Mouse (Mus musculus) T-helper 1 cell (primary cell): Measurements from ENCODE around the gene Bricd5.

Experiments used
- in situ Hi-C: fragments of 300-600 bp; cut with MboI, MseI; formaldehyde crosslinking; loops from one replicate; pipeline ENCODE4 v1.15.1; 2025; ENCODE audit warnings: high pct_unique_total_duplicates

Bricd5 gene

DNA sequence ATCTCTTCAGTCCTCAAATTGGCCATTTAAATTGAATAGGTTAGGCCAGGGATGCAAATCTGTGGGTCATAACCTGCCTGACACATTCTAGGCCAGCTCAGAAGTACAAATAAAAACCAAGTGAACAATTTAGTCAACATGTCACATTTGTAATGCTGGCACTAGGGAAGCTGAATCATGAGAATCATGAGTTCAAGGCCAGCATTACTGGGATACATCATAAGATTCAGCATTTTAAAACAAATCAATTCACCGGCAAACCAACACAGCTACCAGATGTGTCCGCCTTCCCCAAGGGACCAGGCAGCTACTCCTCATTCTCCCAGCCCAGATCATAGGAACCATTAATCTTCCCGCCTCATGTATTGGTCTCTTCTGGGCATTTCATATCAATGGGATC lies 9.8 kb downstream of the Bricd5 start:
- in situ Hi-C loops = no loop called here

DNA sequence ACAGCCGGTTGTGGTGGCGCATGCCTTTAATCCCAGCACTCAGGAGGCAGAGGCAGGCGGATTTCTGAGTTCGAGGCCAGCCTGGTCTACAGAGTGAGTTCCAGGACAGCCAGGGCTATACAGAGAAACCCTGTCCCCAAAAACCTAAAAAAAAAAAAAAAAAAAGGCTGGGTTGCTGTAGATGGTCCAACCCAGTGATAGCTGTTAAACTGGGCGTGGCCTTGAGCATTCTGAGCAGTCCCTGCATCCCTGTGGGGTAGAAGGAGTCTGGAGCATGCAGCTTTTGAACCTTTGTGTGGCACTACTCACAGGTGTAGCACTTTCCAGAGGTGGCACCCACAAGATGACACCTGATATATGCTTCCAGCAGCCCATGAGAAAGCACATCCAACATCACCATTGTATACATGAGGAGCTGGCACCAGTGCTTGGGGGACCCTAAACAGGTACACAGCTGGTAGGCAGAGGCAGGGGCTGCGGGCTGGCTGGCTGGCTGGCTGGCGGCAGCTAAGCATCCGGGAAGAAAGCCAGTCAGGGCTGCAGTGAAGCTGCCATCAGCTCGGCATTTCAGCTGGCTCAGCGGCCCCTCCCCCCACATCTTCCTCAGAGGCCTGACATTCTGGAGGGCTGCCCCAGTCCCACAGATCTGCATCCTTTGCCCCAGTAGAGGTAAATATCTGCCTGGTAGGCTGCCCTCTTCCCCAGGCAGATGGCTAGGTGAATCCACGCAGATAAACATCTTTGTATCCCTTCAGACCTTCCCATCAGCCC lies 11.6 kb downstream of the Bricd5 start:
- in situ Hi-C loops = no loop called here

DNA sequence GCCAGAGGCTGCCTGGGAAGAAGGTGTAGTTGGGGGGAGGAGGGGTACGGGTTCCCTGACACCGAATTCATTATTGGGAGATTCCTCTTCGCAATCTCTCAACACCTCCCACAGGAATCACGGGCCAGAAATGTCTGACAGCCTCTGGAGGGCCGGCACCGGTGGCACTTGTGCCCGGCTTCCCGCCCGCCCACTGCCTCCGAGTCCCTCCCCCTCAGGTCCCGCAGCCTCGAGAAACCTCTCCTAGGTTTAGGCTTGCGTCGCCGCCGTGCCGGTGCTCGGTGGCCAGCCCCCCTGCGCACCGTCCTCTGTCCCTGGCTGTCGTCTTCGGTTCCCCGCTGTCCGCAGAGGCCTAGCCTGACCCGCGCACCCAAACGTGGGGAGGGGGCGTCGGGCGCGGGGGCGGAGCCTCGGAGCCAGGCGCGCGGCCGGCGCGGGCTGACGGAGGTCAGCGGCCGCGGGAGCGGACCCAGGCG lies 14.5 kb downstream of the Bricd5 start, which contains the start of gene Caskin1:
Gene Caskin1, plus strand, starts transcription at position 416 of the 476 bp plus-strand sequence.
- in situ Hi-C loops = no loop called here

DNA sequence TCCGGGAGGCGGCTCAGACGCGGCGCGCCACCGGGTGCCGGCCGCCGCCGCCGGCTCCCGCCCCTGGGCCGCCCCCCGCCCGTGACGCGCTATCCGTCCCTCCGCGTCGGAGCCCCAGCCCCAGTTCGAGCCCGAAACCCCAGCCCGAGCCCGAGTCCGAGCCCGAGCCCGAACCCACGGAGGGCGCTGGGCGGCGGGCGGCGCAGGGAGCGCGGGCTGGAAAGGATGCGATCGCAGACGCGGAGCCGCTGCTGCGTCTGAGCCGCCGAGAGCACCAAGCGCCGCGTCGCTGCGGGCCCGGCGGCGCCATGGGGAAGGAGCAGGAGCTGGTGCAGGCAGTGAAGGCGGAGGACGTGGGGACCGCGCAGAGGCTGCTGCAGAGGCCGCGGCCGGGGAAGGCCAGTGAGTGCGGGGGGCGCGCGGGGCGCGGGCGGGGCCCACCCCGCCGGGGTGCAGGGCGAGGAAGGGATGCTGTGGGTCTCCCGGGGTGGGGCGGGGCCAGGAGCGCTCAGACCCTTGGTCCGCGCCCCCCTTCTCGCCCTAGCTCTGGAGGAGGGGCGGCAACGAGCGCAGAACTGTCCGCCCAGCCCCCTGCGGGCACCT lies 15.1 kb downstream of the Bricd5 start:
- in situ Hi-C loops = no loop called here

DNA sequence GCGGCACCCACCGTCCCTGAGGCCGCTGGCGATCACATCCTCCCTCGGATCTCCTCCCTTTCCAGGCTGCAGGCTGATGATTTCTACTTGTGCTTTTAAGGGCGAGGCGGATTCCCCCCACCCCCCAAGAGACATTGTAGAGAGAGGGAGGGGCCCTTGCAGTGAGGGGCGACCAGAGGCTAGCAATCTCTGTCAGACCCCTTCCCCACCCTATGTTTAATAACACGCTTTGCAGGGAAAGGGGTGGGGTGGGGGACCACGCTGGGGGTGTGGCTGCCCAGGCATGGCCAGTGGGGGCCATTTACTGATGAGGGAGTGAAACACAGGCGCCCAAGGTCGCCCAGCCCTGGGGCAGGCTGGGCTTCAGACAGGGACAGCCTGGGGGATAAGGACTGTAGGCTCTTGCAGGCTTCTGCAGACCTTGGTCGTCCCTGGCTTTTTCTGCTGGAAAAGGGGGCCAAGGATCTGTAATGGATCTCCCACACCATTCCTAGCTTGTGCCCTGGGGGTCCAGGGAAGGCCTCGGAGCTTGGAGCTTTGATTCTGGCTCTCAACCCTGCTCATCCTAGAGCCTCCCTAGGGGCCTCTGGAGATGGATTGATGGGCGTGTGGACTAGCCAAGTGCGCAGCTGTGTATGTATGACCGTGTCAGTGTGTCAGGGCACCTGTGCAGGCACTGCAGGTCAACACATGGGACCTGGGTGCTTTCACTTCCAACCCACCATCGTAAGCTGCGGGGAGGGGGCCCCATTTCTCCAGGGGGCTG lies 15.8 kb downstream of the Bricd5 start:
- in situ Hi-C loops = no loop called here

DNA sequence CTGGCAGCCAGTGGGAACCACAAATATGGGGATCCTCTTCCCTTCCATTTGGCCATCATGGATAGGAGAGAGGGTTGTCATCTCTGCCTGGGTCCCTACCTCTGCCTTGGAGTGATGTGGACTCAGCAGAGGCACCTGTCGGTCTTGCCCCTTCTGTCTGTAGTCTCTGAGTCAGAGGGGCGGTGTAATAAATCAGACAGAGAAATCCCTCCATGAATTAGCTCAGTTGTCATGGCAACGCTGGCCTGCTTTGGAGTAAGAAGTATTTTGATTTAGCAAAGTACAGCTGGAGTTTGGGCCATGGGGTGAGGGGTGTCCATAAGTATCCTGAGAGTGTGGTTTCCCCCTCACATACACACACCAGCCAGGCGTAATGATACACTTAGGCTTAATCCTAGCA lies 16.7 kb downstream of the Bricd5 start:
- in situ Hi-C loops = no loop called here

DNA sequence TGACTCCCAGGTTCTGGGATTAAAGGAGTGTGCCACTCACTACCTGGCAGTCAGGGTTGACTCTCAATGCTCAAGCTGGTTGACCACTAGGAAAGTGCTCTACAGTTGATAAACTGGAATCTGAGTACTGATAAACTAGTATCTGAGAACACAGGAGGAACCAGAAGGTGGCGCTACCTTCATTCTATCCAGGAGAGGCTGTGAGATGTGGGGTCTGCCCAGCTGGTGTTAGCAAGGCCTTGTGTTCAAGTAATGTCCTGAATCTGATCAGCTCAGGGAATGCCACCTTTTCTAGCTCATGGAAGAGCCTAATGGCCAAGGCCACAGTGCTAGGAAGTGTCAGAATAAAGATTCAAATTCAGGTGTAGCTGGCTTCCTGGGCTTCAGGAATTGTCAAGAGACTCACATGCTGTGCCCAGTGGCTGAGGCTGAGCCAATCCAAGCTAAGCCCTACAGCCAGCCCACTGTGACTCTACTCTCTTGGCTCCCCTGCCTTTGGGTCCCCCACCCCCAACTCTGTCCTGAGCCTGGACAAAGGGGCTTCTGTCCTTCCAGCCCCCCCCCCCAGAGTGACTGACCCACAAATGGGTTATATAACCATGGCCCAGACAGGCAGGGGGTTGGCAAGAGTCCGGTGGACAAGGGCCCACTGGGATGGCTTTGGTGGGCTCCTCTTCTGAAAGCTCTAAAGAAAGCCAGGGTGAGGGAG lies 21.1 kb downstream of the Bricd5 start:
- in situ Hi-C loops = no loop called here

DNA sequence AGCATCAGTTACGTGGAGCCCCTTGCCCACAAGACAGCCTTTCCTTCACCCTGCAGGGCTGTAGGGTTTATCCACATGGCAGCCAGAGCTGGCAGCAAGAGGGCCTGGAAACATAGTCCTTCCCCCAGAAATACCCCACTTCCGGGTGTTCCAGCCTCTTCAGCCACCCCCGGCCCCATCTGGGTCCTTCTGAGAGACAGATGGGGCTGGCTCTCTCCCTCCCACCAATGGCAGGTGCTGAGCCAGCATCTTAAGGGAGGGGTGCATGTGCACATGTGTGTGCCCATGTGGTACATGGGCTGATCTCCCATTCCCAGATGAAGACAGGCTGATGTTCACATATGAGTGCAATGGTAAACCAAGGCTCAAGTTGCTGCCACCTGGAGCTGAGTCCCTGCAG lies 21.8 kb downstream of the Bricd5 start:
- in situ Hi-C loops = no loop called here

DNA sequence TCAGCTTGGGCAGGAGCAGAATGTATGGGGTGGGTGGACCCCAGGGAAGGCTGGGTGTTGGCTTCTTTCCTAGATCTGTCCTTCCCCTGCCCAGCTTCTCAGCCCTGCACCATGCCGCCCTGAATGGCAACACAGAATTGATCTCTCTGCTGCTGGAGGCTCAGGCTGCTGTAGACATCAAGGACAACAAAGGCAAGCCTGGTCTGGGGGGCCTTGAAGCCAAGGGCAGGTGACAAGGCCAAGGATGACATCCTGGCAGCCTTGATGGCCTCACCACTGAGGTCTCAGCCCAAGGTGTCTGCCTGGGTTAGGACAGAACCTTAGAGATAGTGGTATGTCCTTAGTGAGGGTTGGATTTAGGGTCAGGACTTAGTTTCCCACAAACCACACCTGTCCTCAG lies 22.3 kb downstream of the Bricd5 start:
- in situ Hi-C loops = no loop called here

DNA sequence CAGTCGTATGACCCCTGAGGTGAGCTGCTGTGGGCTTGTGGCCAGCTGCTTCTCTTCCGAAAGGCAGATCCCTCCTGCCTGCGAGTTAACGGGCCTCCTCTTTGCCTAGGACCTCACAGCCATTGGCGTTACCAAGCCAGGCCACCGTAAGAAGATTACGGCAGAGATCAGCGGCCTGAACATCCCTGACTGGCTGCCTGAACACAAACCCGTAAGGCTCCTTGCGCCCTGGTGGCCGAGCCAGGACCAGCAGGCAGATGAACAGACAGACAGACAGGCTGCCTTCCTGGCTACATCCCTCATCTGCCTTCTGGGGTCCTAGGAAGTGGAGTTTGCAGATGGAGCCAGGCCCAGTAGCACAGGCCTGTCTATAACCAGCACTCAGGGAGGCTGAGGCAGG lies 28.5 kb downstream of the Bricd5 start:
- in situ Hi-C loops = no loop called here

DNA sequence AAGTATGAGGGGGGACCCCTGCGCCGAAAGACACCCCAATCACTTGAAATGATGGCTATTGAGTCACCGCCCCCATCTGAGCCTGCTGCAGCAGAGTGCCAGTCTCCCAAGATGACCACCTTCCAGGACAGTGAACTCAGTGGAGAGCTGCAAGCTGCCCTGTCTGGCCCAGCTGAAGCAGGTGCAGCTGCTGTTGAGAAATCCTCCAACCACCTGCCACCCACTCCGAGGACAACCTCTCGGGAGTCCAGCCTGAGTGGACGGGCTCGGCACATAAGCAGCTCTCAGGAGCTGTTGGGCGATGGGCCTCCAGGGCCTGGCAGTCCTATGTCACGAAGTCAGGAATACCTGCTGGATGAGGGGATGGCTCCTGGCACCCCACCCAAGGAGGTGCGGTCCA lies 30.4 kb downstream of the Bricd5 start:
- in situ Hi-C loops = no loop called here

DNA sequence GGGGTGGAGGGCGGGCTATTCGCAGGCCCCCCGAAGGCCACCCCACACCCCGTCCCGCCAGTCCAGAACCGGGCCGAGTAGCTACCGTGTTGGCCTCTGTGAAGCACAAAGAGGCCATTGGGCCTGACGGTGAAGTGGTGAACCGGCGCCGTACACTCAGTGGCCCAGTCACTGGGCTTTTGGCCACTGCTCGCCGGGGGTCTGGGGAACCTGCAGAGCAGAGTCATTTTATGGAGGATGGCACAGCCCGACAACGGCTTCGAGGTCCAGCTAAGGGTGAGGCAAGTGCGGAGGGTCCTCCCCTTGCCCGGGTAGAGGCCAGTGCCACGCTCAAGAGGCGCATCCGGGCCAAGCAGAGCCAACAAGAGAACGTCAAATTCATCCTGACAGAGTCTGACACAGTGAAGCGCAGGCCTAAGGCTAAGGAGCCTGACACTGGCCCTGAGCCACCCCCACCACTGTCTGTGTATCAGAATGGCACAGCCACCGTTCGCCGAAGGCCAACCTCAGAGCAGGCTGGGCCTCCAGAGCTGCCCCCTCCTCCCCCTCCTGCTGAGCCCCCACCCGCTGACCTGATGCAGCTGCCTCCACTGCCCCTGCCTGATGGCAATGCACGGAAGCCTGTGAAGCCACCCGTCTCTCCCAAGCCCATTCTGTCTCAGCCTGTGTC lies 31.7 kb downstream of the Bricd5 start:
- in situ Hi-C loops = no loop called here

DNA sequence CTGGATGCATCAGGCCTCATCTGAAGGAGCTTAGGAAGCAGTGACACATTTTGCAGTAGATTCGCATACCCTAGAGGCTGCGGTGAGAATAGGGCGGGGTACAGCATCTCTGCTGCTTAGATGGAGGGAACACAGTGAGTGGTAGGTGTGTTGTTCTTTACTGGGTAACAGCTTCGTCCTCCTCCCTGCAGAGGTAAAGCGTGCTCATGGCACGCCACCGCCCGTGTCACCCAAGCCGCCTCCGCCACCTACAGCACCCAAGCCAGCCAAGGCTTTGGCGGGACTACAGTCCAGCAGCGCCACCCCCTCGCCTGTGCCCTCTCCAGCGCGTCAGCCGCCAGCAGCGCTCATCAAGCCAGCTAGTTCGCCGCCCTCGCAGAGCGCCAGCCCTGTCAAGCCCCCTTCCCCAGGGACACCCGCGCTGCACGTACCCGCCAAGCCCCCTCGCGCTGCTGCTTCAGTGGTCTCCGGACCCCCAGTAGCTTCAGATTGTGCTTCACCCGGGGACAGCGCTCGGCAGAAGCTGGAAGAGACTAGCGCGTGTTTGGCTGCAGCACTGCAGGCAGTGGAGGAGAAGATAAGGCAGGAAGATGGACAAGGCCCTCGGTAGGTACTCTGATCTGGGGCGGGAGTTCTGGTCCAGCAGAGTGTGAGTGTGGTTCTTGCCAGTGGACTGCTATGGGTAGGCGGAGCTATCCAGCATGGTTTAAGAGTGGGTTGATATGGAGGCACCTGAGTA lies 32.8 kb downstream of the Bricd5 start:
- in situ Hi-C loops = no loop called here

DNA sequence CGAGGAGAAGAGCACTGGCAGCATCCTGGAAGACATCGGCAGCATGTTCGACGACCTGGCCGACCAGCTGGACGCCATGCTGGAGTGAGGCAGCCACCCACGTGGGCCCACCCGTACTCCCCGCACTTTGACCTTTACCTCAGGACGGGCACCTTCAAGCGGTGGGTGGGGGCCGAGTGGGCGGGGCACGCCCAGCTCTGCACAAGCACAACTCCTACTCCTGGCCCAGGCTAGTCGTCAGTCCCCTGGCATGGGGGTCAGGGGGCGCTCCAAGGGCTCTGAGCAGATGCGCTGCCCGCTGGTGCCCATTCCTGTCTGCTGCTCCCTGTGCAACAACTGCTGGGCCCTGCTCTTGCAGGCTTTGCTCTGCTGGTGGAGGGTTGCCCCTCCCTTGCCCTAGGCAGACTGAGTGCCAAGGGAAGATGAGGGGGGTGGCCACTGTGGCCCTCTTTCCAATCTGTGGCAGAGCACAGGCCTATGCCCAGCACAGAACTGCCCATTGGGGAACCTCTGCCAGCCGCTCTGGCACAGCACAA lies 33.5 kb downstream of the Bricd5 start:
- in situ Hi-C loops = no loop called here

DNA sequence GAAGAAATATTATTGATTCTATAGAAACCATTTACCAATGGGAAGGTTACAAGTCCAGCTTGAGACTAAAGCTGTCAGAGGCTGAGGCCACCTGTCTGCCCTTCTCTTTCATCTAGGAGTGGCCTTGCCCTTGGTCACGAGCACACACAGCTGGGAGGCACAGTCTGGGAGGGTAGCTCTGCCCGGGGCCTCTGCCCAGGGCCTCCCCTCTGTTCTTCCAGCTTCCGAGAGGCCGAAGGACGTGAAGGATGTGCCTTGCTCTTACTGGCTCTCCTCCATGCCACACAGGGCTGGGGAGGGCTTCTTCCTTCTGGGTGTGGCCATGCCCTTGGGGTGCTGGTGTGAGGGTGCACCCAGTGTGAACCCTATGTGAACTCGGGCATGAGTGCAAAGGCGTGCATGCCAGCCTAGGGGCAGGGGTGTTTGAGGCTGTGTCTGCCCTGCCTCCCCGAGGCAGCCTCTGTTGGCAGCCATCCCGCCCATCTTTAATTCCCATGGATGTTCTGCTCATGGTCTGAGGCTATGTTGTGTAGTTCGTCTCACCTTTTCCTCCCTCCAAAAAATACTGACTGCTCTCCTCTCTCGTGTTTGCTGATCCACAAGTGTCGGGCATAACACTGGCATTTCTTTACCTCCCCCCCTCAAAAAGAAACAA lies 34.2 kb downstream of the Bricd5 start:
- in situ Hi-C loops = no loop called here

DNA sequence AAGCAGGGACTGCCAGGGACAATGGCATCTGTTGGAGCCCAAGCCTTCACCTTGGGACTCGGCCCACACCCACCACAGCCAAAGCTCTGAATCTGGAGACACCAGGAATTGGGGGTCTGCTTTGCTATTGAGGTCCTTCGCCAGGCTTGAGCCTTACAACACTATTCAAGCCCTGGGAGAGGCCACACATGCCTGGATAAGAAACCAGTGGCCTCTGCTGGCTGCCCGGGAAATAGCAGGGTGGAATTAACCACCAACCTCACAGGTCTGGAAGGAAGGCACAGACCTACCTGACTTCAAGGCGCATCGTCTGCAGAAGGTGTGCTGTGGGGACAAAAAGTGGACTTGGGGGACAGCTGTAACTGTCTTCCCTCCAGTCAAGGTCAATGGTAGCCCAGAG lies 39.9 kb downstream of the Bricd5 start:
- in situ Hi-C loops = no loop called here

DNA sequence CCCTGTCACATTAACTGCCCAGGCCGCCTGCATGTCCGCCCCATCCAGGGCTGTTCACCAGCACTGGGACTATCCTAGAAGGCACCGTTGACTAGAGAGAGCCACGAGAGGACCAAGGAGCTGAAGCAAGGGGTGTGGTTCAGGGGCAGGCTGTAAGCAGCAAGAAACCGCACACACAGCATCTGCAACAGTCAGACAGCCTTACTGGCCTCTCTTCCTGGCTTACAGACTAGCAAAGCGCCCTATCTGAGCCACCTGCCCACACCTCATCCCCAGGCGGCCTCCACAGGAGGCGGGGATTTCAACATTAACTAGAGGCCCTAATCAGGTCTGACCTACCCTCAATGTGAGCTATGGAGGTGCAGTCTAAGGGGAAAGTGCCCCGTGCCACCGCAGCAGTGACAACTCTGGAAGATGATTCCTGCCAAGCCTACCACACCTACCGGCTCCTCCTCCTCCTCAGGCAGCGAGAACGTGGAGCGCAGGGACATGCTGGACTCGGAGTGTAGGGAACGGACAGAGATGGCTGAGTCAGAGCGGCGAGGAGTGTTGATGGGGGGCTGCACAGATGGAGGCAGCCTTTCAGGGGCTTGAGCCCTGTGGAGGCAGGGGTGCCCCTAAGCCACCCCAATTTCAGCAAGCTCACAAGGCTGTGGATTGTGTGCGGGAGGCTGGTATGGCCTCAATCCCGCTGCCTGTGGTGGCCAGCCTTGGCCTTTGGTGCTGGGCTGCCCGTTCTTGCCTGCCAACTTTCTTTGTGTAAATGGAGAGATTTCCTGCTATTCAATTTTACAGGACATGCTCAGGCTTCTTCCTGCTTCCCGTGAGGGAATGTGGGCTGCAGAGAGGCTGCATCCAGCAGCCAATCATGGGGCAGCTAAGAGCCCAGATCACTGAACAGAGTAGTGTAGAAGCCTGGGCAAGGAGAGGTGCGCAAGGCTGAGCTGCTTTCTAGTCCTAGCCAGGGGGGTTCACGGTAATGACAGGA lies 40.9 kb downstream of the Bricd5 start:
- in situ Hi-C loops = no loop called here

DNA sequence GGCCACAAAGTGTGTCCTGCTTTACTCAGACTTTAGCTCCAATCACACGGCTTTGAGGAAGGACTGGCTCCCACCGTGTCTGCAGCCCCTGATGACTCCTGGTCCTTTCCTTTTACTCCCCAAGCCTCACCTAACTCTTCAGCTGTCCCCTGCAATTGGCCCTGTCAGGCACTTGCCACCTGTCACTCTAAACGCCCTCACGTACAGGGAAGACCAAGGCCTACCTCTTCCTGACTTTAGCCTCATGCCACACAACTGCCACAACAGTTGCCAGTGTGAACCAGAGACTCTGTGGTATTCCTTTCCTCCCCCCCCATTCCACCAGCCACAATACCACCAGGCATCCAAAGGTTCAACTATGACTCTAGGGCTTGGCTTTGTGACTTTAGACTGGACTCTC lies 46.8 kb downstream of the Bricd5 start:
- in situ Hi-C loops = no loop called here

DNA sequence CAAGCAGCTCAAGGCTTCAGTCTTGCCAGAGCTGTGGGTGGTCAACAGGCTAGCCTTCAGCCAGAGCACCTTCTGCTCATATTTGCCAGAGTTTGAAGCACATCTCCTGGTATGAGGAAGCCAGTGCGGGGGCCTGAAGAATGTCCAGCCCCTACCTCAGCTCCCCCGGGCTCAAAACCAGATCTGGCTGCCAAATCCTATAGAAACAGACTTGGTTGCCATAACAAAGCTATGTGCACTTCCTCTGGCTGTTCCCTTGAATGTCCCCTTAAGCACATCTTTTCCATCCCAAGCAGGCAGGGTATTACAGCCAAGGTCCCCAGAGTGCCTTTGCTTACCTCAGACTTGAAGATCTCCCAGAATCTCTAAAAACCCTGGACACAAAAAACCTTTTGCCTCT lies 51.0 kb downstream of the Bricd5 start:
- in situ Hi-C loops = no loop called here
